Mouse (Mus musculus) 3134 (cell line): ENCODE measurements at regions not wholly inside any gene's neighbourhood (a gene's known extent, or its start where the extent isn't known, plus 50 kb on each side); places are given as distances from the start of the nearest gene placed in this dataset.

Source experiments
- DNase-seq: peaks from one replicate; pipeline ENCODE4 v3.0.0-alpha.2; 2011; ENCODE audit warnings: low spot score; ENCODE audit not compliant: insufficient read length; ENCODE audit errors: extremely low read depth

DNA sequence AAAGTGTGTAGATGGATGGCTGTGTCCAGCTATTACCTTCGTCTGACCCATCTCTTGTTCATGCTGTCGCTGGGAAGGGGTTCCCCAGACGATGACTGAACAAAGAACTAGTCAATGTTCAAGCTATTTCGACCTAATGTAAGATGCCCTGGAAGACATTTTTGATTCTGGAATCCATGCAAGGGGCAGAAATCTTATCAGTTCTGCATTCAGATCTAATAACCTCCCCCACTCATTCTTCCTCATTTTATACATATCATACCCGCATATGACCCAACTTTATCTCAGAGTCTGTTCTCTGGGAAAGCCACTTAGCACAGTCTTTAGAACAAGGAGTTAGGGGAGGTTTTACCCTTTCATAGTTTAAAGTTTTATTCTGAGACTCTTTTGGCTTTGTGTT, 52.2 kb upstream of the 2310009B15Rik start:
- no peak for DNase-seq

DNA sequence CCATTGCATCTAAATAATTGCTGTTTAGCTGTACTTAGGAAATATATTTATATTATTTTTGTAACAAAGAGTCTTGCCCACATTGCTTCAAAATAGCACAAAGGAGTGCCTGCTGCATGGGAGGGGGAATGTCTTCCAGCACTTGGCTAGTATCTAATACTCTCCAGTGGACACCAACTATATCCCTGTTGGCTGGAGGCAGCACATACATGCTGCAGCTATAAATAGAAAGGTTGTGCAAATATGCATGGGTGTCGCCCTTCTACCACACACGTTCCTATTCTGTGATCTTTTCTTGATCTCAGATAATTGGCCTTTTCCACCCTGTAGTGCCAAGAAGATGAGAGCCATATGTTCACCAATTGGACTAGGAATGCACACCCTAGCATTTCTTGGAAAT, 53.0 kb upstream of the 2310009B15Rik start:
- no peak for DNase-seq

DNA sequence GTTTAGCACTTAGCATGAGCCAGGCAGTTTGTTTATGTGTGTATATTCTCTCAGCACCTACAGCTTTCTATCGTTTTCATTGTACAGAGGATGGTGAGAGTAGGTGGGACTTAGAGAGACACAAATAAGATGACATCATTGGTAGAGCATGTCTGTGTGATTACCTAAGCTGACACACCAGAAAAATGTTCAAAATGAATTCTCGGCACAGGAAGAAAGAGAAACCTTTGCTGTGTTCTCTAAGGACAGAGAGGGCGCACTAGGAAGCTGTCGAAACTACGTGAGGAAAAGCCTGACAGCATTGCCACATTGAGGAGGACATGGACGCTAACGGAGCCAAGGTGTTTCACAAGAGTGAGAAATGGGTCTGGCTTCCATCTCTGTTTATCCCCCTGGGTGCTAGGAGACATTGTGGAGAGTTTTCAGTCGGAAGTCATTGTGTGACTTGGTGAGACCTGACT, 51.0 kb upstream of the Dennd1b start:
- DNase-seq, result peak; percentile 74

DNA sequence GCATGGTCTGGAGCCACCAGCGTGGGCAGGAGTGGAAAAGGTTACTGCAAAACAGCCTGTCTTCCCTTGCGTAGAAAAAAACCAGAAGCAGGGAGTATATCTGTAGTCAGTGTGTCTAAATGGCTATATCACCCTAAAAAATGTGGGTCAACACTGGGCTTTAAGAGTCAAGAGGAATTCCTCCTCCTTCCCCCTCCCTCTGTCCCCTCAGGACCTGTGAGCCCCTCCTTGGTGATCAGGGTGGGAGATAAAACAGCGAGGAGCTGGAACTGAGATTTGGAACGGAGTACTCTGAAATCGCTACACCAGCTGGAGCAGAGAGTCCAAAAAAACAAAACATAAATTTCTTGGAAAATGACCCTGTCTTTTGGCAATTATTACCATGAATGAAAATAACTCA, 50.3 kb upstream of the Dennd1b start:
- DNase-seq, result no peak

DNA sequence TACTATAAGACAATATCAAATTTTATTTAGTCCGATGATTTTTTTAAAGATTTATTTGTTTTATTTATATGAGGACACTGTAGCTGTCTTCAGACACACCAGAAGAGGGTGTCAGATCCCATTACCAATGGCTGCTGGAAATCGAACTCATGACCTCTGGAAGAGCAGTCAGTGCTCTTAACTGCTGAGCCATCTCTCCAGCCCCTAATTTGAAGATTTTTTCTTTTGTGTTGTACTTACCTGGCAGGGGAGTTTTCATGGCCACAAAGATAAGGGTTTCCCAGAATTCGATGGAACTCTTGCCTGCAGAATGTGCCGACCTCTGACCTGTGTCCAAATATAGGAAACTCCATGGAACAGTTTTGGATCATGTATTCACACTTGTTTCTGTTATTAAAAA, 49.8 kb upstream of the Dennd1b start:
- no peak for DNase-seq
